Mouse (Mus musculus) CH12.LX (cell line): Measurements from ENCODE around the gene Pde11a.

Source experiments
- CTCF ChIP-seq, 2 experiments: IDR thresholded peaks in 1 of 2; conservative IDR thresholded peaks in 1 of 2; 2 replicates each; pipeline ENCODE4 v1.5.1; 2011 to 2012; ENCODE audit warnings: low read depth in 2 of 2, low read length in 2 of 2, improper control_type of control experiment in 1 of 2, inconsistent platforms in 1 of 2, mild to moderate bottlenecking in 1 of 2, moderate library complexity in 1 of 2
- EP300 ChIP-seq: IDR thresholded peaks from 2 replicates; pipeline ENCODE4 v1.6.1; 2011; ENCODE audit warnings: low read length, improper control_type of control experiment
- JUN ChIP-seq: IDR thresholded peaks from 2 replicates; pipeline ENCODE4 v1.6.1; 2011; ENCODE audit warnings: low read depth, mild to moderate bottlenecking, low read length, improper control_type of control experiment, moderate library complexity; ENCODE audit not compliant: insufficient read depth
- POLR2A ChIP-seq: IDR thresholded peaks from 2 replicates; pipeline ENCODE4 v1.6.1; 2011; ENCODE audit warnings: low read depth, mild to moderate bottlenecking, improper control_type of control experiment, low read length
- ZNF384 ChIP-seq: IDR thresholded peaks from 2 replicates; pipeline ENCODE4 v1.6.1; 2012; ENCODE audit warnings: low read depth, low read length, improper control_type of control experiment, inconsistent platforms

- TF ChIP-seq ZNF384 (no peak), POLR2A (no peak), EP300 (no peak), CTCF (conservative IDR thresholded peaks at IDR 0.05 in 1 of 2, IDR thresholded peaks at IDR 0.05 in 1 of 2; ENCODE audit: low read depth in 2 of 2, low read length in 2 of 2) (no peak), JUN (no peak)
These were observed 15.2 kb downstream of the Pde11a start for GRCm38 (mm10) chr2:76323185-76323875.
